Mouse (Mus musculus): ENCODE measurements at regions not wholly inside any gene's neighbourhood (a gene's known extent, or its start where the extent isn't known, plus 50 kb on each side); places are given as distances from the start of the nearest gene placed in this dataset.

- H3K27me3 ChIP-seq (ENCODE audit: control insufficient read depth in 1 of 2, insufficient read depth in 2 of 2, low read length in 2 of 2) = no peaks in the 10 kb centered on the region
- DNase-seq (ENCODE audit: low read depth, low spot score) = no peak
- no peak overlapping the region for H3K4me3 ChIP-seq (ENCODE audit: control insufficient read depth in 1 of 2, insufficient read depth in 1 of 2, low read depth in 2 of 2, low read length in 2 of 2)
- no peaks in the 10 kb centered on the region for H3K4me1 ChIP-seq (ENCODE audit: control insufficient read depth in 1 of 2, insufficient read depth in 2 of 2, low read length in 2 of 2)
- H3K9ac ChIP-seq (ENCODE audit: control insufficient read depth, low read depth, low read length, poor library complexity, severe bottlenecking) = no peak overlapping the region
- no peaks in the 10 kb centered on the region for H3K36me3 ChIP-seq (ENCODE audit: control insufficient read depth in 1 of 2, insufficient read depth in 2 of 2, low read length in 2 of 2)
- no peaks in the 10 kb centered on the region for H3K79me2 ChIP-seq (ENCODE audit: control insufficient read depth, insufficient read depth, low read length, poor library complexity)
- no peak overlapping the region for H3K27ac ChIP-seq (ENCODE audit: control insufficient read depth, low read depth, low read length)
- no peaks in the 10 kb centered on the region for H3K9me3 ChIP-seq (replicated peaks; ENCODE audit: insufficient read depth, low read length)
- TF ChIP-seq RCOR1 (IDR thresholded peaks at IDR 0.05; ENCODE audit: low read depth, low read length) (no peak), MYB (IDR thresholded peaks at IDR 0.05; ENCODE audit: low read depth, low read length) (no peak), KAT2A (conservative IDR thresholded peaks at IDR 0.05; ENCODE audit: low read depth, low read length) (no peak), BHLHE40 (IDR thresholded peaks at IDR 0.05; ENCODE audit: borderline replicate concordance, low read depth, low read length) (no peak), TAL1 (IDR thresholded peaks at IDR 0.05; ENCODE audit: low read length) (no peak), CHD2 (IDR thresholded peaks at IDR 0.05; ENCODE audit: low read length) (no peak), USF1 (IDR thresholded peaks at IDR 0.05; ENCODE audit: low read depth, low read length) (no peak), ZNF384 (IDR thresholded peaks at IDR 0.05; ENCODE audit: low read depth, low read length) (no peak), SMC3 (IDR thresholded peaks at IDR 0.05; ENCODE audit: low read depth, low read length) (no peak), SIN3A (IDR thresholded peaks at IDR 0.05; ENCODE audit: low read length) (no peak), MYC (IDR thresholded peaks at IDR 0.05; ENCODE audit: low read depth, low read length) (no peak), ELF1 (IDR thresholded peaks at IDR 0.05; ENCODE audit: low read depth, low read length) (no peak), MXI1 (IDR thresholded peaks at IDR 0.05; ENCODE audit: low read depth, low read length) (no peak), RAD21 (IDR thresholded peaks at IDR 0.05; ENCODE audit: low read depth, low read length) (no peak), POLR2AphosphoS5 (IDR thresholded peaks at IDR 0.05; ENCODE audit: borderline replicate concordance, low read depth, low read length) (no peak), CHD1 (IDR thresholded peaks at IDR 0.05; ENCODE audit: low read depth, low read length) (no peak), MAFK (IDR thresholded peaks at IDR 0.05; ENCODE audit: borderline replicate concordance, low read depth, low read length) (no peak), MAZ (IDR thresholded peaks at IDR 0.05; ENCODE audit: low read depth, low read length) (no peak), POLR2A (IDR thresholded peaks at IDR 0.05; ENCODE audit: control insufficient read depth in 1 of 2, insufficient read depth in 1 of 2, low read depth in 1 of 2, low read length in 2 of 2, poor library complexity in 1 of 2) (no peak), POLR2AphosphoS2 (IDR thresholded peaks at IDR 0.05; ENCODE audit: low read length) (no peak)
Measured at GRCm38 (mm10) chr6:112542692-112543091, 52.9 kb upstream of the Oxtr start.
